Mouse (Mus musculus): ENCODE data around the gene Nos1ap. TPM values are rescaled to one million over a fixed set of nuclear protein-coding genes. Genes with fewer than 3 reads are reported as not detected.
A peak's percentile ranks its signal among the peaks of the same experiment; 100 is the strongest.

Gene Nos1ap
- polyA plus RNA-seq, 1 experiment from 2014 or later: 6.3 TPM

- H3K4me2 ChIP-seq (ENCODE audit: low read depth, low read length): no peak overlapping the region
- H3K4me1 ChIP-seq (ENCODE audit: control insufficient read depth, low read depth, low read length): no peaks in the 10 kb centered on the region
- 48% methylated on average over 6 of the region's 6 CpGs for WGBS (ENCODE audit: insufficient replicate concordance)
- ATAC-seq (ENCODE audit: low read depth): no peak
- H3K4me3 ChIP-seq (ENCODE audit: low read depth, low read length): no peak overlapping the region
- no peaks in the 10 kb centered on the region for H3K27me3 ChIP-seq (ENCODE audit: control insufficient read depth, insufficient read depth, low read depth, low read length)
- no peaks in the 10 kb centered on the region for H3K36me3 ChIP-seq (ENCODE audit: control insufficient read depth, insufficient read depth)
- no peak overlapping the region for H3K27ac ChIP-seq (ENCODE audit: low read length)
- no peaks in the 10 kb centered on the region for H3K9me3 ChIP-seq (replicated peaks; ENCODE audit: control insufficient read depth, low read length)
- no peak overlapping the region for H3K9ac ChIP-seq (ENCODE audit: low read depth, low read length)
Observed at GRCm38 (mm10) chr1:170270281-170270680, 319.4 kb downstream of the Nos1ap start.

- Histone ChIP-seq H3K27me3 (ENCODE audit: control insufficient read depth, insufficient read depth, low read depth, low read length) (no peaks in the 10 kb centered on the region), H3K4me3 (ENCODE audit: low read depth, low read length) (peak overlapping the region; percentile 66), H3K4me1 (ENCODE audit: control insufficient read depth, low read depth, low read length) (no peaks in the 10 kb centered on the region), H3K9ac (ENCODE audit: low read depth, low read length) (peak overlapping the region; percentile 61), H3K36me3 (ENCODE audit: control insufficient read depth, insufficient read depth) (no peaks in the 10 kb centered on the region), H3K9me3 (replicated peaks; ENCODE audit: control insufficient read depth, low read length) (no peaks in the 10 kb centered on the region), H3K4me2 (ENCODE audit: low read depth, low read length) (peak overlapping the region; percentile 52), H3K27ac (ENCODE audit: low read length) (no peak overlapping the region)
- 15% methylated on average over 32 of the region's 32 CpGs for WGBS (ENCODE audit: insufficient replicate concordance)
- ATAC-seq (ENCODE audit: low read depth): peak; percentile 87
Observed at GRCm38 (mm10) chr1:170255560-170255910, 334.1 kb downstream of the Nos1ap start.

- peak overlapping the region; percentile 66 for H3K4me3 ChIP-seq (ENCODE audit: low read depth, low read length)
- H3K4me1 ChIP-seq (ENCODE audit: control insufficient read depth, low read depth, low read length): no peaks in the 10 kb centered on the region
- H3K9ac ChIP-seq (ENCODE audit: low read depth, low read length): peak overlapping the region; percentile 61
- no peaks in the 10 kb centered on the region for H3K36me3 ChIP-seq (ENCODE audit: control insufficient read depth, insufficient read depth)
- ATAC-seq (ENCODE audit: low read depth): no peak
- 27% methylated on average over 30 of the region's 30 CpGs for WGBS (ENCODE audit: insufficient replicate concordance)
- H3K27me3 ChIP-seq (ENCODE audit: control insufficient read depth, insufficient read depth, low read depth, low read length): no peaks in the 10 kb centered on the region
- H3K9me3 ChIP-seq (replicated peaks; ENCODE audit: control insufficient read depth, low read length): no peaks in the 10 kb centered on the region
- H3K27ac ChIP-seq (ENCODE audit: low read length): no peak overlapping the region
- peak overlapping the region; percentile 52 for H3K4me2 ChIP-seq (ENCODE audit: low read depth, low read length)
Observed at GRCm38 (mm10) chr1:170254893-170255559, 334.6 kb downstream of the Nos1ap start.

Other genes with a start within 250 kb of the Nos1ap start
- 3.3 and 3.4 TPM in 2 replicates for gene Olfml2b, start 54.7 kb upstream of the Nos1ap start, polyA plus RNA-seq (2015; fragmentation: Nextera tagmentation; extraction: Ambion mirVana)

Measured in liver, embryonic 16.5 days (tissue).